Mouse (Mus musculus): ENCODE data around the gene Shf. TPM values are rescaled to one million over a fixed set of nuclear protein-coding genes. Genes with fewer than 3 reads are reported as not detected.

Shf gene
- total RNA-seq, 2 experiments from 2014 or later, result 56.6 to 60.0 TPM

GRCm38 (mm10) chr2:122301921-122302573 lies 66.9 kb downstream of the Shf start:
- DNase-seq, result no peak

GRCm38 (mm10) chr2:122301081-122301920 lies 67.7 kb downstream of the Shf start:
- DNase-seq, result no peak

- DNase-seq, result no peak
These were observed 68.3 kb downstream of the Shf start for GRCm38 (mm10) chr2:122300656-122301020.

GRCm38 (mm10) chr2:122299911-122300655 lies 68.9 kb downstream of the Shf start:
- no peak for DNase-seq

Other genes starting within 250 kb of the Shf start
- 100 to 1,000 TPM in 1 of 2 experiments, 10 to 100 TPM in 1; 99.2 to 107 TPM for gene B2m, start 221.5 kb downstream of the Shf start, total RNA-seq (2021)
- not detected for gene Trim69, start 208.5 kb downstream of the Shf start, total RNA-seq (2021)
- gene Patl2, start 183.0 kb downstream of the Shf start, total RNA-seq (2021), result under 1 TPM in 1 of 2 experiments, not detected in 1; 0.12 TPM
- gene Terb2, start 182.9 kb downstream of the Shf start, total RNA-seq (2021), result not detected
- 10 to 100 TPM; 15.9 to 18.5 TPM for gene Sord, start 134.4 kb downstream of the Shf start, total RNA-seq (2021)
- gene Duox2, start 70.7 kb downstream of the Shf start, total RNA-seq (2021), result under 1 TPM in 1 of 2 experiments, not detected in 1; 0.05 TPM
- not detected for gene Duoxa2, start 70.3 kb downstream of the Shf start, total RNA-seq (2021)
- gene Duoxa1, start 55.4 kb downstream of the Shf start, total RNA-seq (2021), result not detected
- not detected for gene Duox1, start 53.5 kb downstream of the Shf start, total RNA-seq (2021)
- not detected for gene Slc28a2, start 57.3 kb upstream of the Shf start, total RNA-seq (2021)
- gene Gm14085, start 115.8 kb upstream of the Shf start, total RNA-seq (2021), result not detected
- gene Gatm, start 242.1 kb upstream of the Shf start, total RNA-seq (2021), result 10 to 100 TPM; 58.7 to 60.1 TPM